Mouse (Mus musculus): ENCODE data around the gene Cd36.

Gene Cd36

DNA sequence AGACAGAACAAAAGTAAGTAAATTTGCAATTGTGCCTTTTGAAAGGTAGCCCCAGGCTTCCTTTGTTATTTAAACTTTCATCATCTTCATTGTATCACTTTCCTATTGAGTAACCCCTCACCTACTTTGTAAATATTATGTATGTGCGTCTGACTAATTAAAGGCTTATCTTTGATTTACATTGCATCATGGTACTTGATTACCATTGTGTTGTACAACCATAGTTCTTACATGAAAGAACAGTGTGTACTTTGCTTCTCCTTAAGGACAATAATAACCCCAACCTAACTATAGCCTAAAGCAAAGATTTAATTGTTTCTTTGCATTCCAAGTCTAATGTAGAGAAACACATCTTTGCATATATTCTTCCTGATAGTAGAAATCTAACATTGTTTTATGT, 78.3 kb downstream of the Cd36 start:
- in situ Hi-C loops (cut with MseI, MboI): loop anchor here in 1 of 2 experiments (10.0 kb wide), 1 partner anchor 234 kb away; no protein-coding TSS in a partner anchor

DNA sequence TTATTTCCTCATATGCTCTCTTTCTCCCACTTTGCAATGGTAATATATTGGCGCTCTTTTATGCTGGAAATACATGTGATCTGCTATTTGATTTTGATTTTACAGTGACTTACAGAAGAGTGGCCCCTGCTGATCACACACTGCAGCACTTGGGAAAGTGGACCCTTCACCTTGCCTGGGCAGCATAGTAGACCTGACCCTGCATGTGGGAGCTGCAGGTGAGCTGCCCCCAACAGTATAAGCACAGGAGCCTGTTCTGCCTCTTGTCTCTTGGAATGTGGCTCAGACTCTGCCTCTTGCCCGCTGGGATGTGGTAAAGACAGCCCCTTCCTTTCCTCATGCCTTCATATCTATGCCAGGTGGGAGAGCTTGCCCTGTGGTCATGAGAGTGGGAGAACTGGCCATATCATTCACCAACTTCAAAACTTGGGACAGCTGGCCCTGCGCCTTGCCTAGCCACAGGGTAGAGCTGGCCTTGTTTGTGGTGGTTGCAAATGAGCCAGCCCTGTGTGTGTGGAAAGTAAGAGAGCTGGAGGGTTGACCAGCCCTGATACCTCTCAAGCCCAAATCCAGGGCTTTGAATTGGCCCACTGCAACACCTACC, 81.7 kb downstream of the Cd36 start:
- in situ Hi-C loops (cut with MseI, MboI): no loop called here

- in situ Hi-C loops (cut with MseI, MboI): no loop called here
These were observed 112.0 kb downstream of the Cd36 start for GRCm38 (mm10) chr5:17776571-17776970.

GRCm38 (mm10) chr5:17770328-17770727, 118.3 kb downstream of the Cd36 start:
- in situ Hi-C loops (cut with MseI, MboI): loop anchor here in 1 of 2 experiments (25.0 kb wide), 1 partner anchor 808 kb away; no protein-coding TSS in a partner anchor

DNA sequence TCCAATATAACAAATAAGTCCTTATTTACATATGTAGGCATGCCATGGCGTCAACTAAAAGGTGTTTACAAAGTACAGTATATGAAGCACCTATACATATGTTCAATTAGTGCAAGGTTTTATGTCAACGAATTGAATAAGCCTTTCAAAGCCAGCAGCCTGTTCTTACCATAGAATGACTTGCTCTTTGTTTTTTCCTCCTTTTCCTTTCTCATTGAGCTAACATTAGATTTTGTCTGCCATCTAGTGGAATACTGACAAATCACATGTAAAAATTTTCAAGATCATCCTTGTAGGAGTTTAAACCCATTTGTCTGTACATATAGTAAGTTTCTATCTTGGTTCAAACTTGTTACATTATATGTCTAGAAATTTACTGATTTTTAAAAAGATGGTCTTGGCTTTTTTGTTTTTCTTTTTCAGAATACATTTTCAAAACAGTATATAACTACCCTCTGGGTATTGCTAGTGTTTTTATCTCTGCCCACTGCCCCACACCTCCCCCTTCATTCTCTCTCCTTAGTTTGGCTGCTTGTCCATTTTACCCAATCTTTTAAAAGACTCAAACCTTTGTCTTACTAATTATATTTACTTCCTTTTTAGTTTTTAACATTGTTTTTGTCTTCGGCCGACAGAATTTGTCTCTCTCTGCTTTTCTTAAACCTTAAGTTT, 122.5 kb downstream of the Cd36 start:
- in situ Hi-C loops (cut with MseI, MboI): loop anchor here (10.0 to 25.0 kb wide), 2 partner anchors 804 to 831 kb away; no protein-coding TSS in a partner anchor

DNA sequence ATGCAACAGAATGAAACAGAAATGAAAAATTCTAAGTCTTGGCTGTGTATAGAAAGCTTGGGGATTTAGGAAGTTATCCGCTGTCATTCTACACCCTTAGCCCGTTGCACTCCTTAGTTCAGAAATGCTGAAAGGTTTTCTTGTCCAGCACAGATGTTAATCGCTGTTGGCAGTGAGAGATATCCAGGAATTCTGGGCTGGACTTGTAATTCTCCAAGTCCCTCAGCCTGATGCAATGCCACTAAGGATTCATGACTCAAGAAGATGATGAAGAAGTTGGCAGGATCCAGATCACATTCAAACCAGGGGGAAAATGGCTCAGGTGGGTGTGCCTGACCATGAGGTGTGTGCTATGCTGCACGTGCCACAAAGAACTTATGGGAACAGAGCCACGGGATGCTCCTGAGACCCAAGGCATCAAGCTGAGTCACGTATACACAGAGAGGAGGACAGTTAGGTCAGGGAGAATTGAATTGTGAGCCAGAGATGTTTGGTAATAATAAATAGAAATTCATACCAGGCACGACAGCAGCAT, 135.1 kb downstream of the Cd36 start:
- in situ Hi-C loops (cut with MseI, MboI): loop anchor here in 1 of 2 experiments (25.0 kb wide), 1 partner anchor 791 kb away; no protein-coding TSS in a partner anchor

- in situ Hi-C loops (cut with MseI, MboI): no loop called here
These were observed 140.3 kb downstream of the Cd36 start for GRCm38 (mm10) chr5:17748293-17748692.

GRCm38 (mm10) chr5:17747143-17747542, 141.5 kb downstream of the Cd36 start:
- in situ Hi-C loops (cut with MseI, MboI): no loop called here

GRCm38 (mm10) chr5:17746520-17746919, 142.1 kb downstream of the Cd36 start:
- in situ Hi-C loops (cut with MseI, MboI): no loop called here

DNA sequence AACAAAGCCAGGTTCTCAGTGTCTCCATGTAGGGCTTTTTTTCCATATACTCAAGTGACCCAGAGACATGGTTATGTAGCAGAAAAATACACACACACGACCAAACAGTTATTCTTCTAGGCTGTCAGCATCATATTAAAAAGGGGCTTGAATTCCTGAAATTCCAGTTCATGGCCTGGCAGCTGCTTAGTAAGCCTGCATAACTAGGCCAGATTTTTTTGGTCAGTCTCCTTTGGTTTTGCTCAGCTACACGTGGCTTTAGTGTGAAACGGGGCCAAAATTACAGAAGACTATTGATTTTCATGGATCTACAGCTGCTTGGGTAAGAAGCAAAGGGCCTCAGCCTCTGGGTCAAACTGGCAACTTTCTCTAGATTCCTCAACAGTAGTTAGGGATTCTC, 148.8 kb downstream of the Cd36 start:
- in situ Hi-C loops (cut with MseI, MboI): no loop called here

Data from mouse trophoblast stem cell (cell line).